Mouse (Mus musculus): ENCODE measurements around the gene Cops2. TPM values are rescaled to one million over a fixed set of nuclear protein-coding genes. Genes with fewer than 3 reads are reported as not detected.

Gene Cops2
- polyA plus RNA-seq, 1 experiment = 7.1 TPM

DNA sequence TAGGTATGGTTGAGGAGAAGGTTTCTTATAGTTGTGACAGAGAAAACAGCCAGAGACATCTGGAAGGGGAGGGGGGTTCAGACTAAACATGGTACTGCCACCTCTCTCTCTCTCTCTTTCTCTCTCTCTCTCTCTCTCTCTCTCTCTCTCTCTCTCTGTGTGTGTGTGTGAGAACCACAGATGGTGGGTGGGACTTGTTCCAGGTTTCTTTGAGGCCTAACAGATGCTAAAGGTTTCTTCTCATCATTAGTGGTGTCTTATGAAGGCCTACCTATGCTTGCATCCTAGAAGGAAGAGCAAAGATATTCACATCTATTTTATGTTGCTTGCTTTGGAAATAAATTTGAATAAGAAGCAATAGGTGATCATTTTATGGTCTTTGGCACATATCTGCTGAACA is 6.6 kb upstream of the Cops2 start:
- Histone ChIP-seq H3K27me3 (ENCODE audit: control insufficient read depth, insufficient read depth, low read length) (no peaks in the 10 kb centered on the region), H3K4me3 (ENCODE audit: control insufficient read depth, insufficient read depth, low read length) (no peak overlapping the region), H3K36me3 (ENCODE audit: control insufficient read depth, insufficient read depth, low read length) (no peaks in the 10 kb centered on the region), H3K27ac (ENCODE audit: control insufficient read depth, insufficient read depth, low read length) (no peak overlapping the region), H3K4me1 (replicated peaks; ENCODE audit: control insufficient read depth, insufficient read depth, low read length) (no peaks in the 10 kb centered on the region; the same call in 1 of the 2 replicates)
- TF ChIP-seq CTCF (IDR thresholded peaks at IDR 0.05; ENCODE audit: borderline replicate concordance, control insufficient read depth, extremely low read depth, insufficient read depth, low read length, poor library complexity) (no peak), POLR2A (IDR thresholded peaks at IDR 0.05; ENCODE audit: control insufficient read depth, extremely low read depth, insufficient read depth, low read length, poor library complexity) (no peak)
- DNase-seq = no peak

- H3K27me3 ChIP-seq (ENCODE audit: control insufficient read depth, insufficient read depth, low read length) = no peaks in the 10 kb centered on the region
- WGBS = 93% methylated on average over 1 of the region's 1 CpGs
- TF ChIP-seq CTCF (IDR thresholded peaks at IDR 0.05; ENCODE audit: borderline replicate concordance, control insufficient read depth, extremely low read depth, insufficient read depth, low read length, poor library complexity) (no peak), POLR2A (IDR thresholded peaks at IDR 0.05; ENCODE audit: control insufficient read depth, extremely low read depth, insufficient read depth, low read length, poor library complexity) (no peak)
Observed at GRCm38 (mm10) chr2:125864551-125864950, 5.6 kb upstream of the Cops2 start.

DNA sequence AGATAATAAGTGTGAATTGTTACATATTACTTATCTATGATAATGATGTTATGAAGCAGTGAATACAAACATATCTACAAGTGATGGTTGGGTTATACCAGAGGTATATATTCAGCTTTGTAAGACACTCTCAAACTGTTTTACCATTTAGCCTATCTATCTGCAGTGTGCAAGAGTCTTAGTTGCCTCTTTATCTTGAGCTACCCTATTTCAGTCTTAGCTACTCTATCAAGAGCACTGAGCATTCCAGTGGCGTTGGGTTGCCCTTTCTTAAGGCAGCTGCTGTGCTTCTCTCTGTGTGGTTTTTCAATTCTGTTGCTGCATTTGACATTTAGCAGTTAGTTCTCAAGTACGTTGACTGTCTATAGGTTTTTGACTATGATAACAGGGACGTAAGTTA is 4.9 kb upstream of the Cops2 start:
- TF ChIP-seq POLR2A (IDR thresholded peaks at IDR 0.05; ENCODE audit: control insufficient read depth, extremely low read depth, insufficient read depth, low read length, poor library complexity) (no peak), CTCF (IDR thresholded peaks at IDR 0.05; ENCODE audit: borderline replicate concordance, control insufficient read depth, extremely low read depth, insufficient read depth, low read length, poor library complexity) (no peak)
- no peak overlapping the region for H3K4me3 ChIP-seq (ENCODE audit: control insufficient read depth, insufficient read depth, low read length)
- no peaks in the 10 kb centered on the region for H3K27me3 ChIP-seq (ENCODE audit: control insufficient read depth, insufficient read depth, low read length)
- DNase-seq = no peak
- no peaks in the 10 kb centered on the region; the same call in 1 of the 2 replicates for H3K4me1 ChIP-seq (replicated peaks; ENCODE audit: control insufficient read depth, insufficient read depth, low read length)
- no peak overlapping the region for H3K27ac ChIP-seq (ENCODE audit: control insufficient read depth, insufficient read depth, low read length)
- no peaks in the 10 kb centered on the region for H3K36me3 ChIP-seq (ENCODE audit: control insufficient read depth, insufficient read depth, low read length)
- WGBS = 95% methylated on average over 3 of the region's 3 CpGs

More at GRCm38 (mm10) chr2:125864551-125864950, 5.6 kb upstream of the Cops2 start:
- H3K4me1 ChIP-seq (replicated peaks; ENCODE audit: control insufficient read depth, insufficient read depth, low read length) = no peaks in the 10 kb centered on the region; the same call in 1 of the 2 replicates
- no peak overlapping the region for H3K27ac ChIP-seq (ENCODE audit: control insufficient read depth, insufficient read depth, low read length)
- DNase-seq = no peak
- no peaks in the 10 kb centered on the region for H3K36me3 ChIP-seq (ENCODE audit: control insufficient read depth, insufficient read depth, low read length)
- H3K4me3 ChIP-seq (ENCODE audit: control insufficient read depth, insufficient read depth, low read length) = no peak overlapping the region

DNA sequence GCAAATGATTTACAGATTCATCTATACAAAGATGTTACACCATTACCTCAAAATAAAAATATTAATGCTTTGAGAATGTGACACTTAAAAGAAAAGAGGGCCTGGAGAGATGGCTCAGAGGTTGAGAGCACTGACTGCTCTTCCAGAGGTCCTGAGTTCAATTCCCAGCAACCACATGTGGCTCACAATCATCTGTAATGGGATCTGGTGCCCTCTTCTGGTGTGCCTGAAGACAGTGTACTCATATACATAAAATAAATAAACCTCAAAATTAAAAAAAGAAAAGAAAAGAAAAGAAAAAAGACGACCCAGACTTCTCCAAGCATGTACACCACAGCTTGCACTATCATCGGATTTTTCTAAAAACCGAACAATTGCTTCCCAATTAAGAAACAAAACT is 1.2 kb downstream of the Cops2 start:
- no peak overlapping the region for H3K4me3 ChIP-seq (ENCODE audit: control insufficient read depth, insufficient read depth, low read length)
- no peak for TF ChIP-seq CTCF (IDR thresholded peaks at IDR 0.05; ENCODE audit: borderline replicate concordance, control insufficient read depth, extremely low read depth, insufficient read depth, low read length, poor library complexity)
- TF ChIP-seq POLR2A (IDR thresholded peaks at IDR 0.05; ENCODE audit: control insufficient read depth, extremely low read depth, insufficient read depth, low read length, poor library complexity) = no peak
- no peaks in the 10 kb centered on the region for H3K36me3 ChIP-seq (ENCODE audit: control insufficient read depth, insufficient read depth, low read length)
- no peak overlapping the region for H3K27ac ChIP-seq (ENCODE audit: control insufficient read depth, insufficient read depth, low read length)
- WGBS = 36% methylated on average over 3 of the region's 3 CpGs
- no peak for DNase-seq
- H3K27me3 ChIP-seq (ENCODE audit: control insufficient read depth, insufficient read depth, low read length) = no peaks in the 10 kb centered on the region
- H3K4me1 ChIP-seq (replicated peaks; ENCODE audit: control insufficient read depth, insufficient read depth, low read length) = 0 out of 2 replicates have a peak, but pooled peaks cover 2% of the 10 kb centered on the region

DNA sequence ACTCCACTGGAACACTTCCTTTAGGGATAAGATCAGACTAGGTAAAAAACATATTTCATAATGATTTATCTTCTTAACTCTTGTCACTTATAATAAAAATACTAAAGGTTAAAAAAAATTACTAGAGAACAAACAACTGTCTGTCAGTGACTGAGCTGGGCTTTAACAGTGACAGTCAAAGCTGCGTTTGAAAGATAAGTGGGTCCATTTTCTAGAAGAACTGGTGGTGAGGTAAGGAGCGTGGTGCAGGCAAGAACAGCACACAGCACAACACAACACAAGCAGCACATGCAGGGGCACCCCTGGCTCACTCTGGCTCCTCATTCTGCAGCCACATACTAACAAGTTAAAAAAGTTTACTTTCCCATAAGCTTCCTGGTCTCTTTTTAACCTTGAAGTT is 7.7 kb downstream of the Cops2 start:
- Histone ChIP-seq H3K4me3 (ENCODE audit: control insufficient read depth, insufficient read depth, low read length) (no peak overlapping the region), H3K27ac (ENCODE audit: control insufficient read depth, insufficient read depth, low read length) (no peak overlapping the region), H3K4me1 (replicated peaks; ENCODE audit: control insufficient read depth, insufficient read depth, low read length) (no peaks in the 10 kb centered on the region), H3K27me3 (ENCODE audit: control insufficient read depth, insufficient read depth, low read length) (no peaks in the 10 kb centered on the region), H3K36me3 (ENCODE audit: control insufficient read depth, insufficient read depth, low read length) (peaks cover 22% of the 10 kb centered on the region)
- WGBS = 91% methylated on average over 2 of the region's 2 CpGs
- DNase-seq = no peak
- no peak for TF ChIP-seq CTCF (IDR thresholded peaks at IDR 0.05; ENCODE audit: borderline replicate concordance, control insufficient read depth, extremely low read depth, insufficient read depth, low read length, poor library complexity)
- TF ChIP-seq POLR2A (IDR thresholded peaks at IDR 0.05; ENCODE audit: control insufficient read depth, extremely low read depth, insufficient read depth, low read length, poor library complexity) = no peak

- 98% methylated on average over 2 of the region's 2 CpGs for WGBS
- no peak for DNase-seq
- Histone ChIP-seq H3K36me3 (ENCODE audit: control insufficient read depth, insufficient read depth, low read length) (peaks cover 62% of the 10 kb centered on the region), H3K4me1 (replicated peaks; ENCODE audit: control insufficient read depth, insufficient read depth, low read length) (no peaks in the 10 kb centered on the region), H3K27ac (ENCODE audit: control insufficient read depth, insufficient read depth, low read length) (no peak overlapping the region), H3K27me3 (ENCODE audit: control insufficient read depth, insufficient read depth, low read length) (no peaks in the 10 kb centered on the region), H3K4me3 (ENCODE audit: control insufficient read depth, insufficient read depth, low read length) (no peak overlapping the region)
- no peak for TF ChIP-seq CTCF (IDR thresholded peaks at IDR 0.05; ENCODE audit: borderline replicate concordance, control insufficient read depth, extremely low read depth, insufficient read depth, low read length, poor library complexity)
- TF ChIP-seq POLR2A (IDR thresholded peaks at IDR 0.05; ENCODE audit: control insufficient read depth, extremely low read depth, insufficient read depth, low read length, poor library complexity) = no peak
Observed at GRCm38 (mm10) chr2:125838708-125839284, 20.1 kb downstream of the Cops2 start.

DNA sequence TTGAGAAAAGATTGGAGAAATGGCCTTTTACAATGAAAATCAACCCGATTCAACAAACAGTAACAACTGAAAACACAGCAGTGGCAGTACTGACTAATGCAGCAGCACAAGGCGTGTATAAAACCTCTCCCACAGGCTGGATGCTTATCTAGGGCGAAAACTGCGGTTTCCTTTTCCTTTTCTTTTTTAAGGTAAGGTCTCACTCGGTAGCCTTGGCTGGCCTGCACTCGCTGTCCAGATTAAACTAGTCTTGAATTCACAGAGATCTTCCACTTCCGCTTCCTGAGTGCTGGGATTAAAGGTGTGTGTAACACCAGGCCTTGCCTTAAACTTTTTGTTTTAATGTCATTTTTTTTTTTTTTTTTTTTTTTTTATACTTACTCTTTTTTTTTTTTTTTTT is 20.8 kb downstream of the Cops2 start:
- Histone ChIP-seq H3K36me3 (ENCODE audit: control insufficient read depth, insufficient read depth, low read length) (peaks cover 62% of the 10 kb centered on the region), H3K4me3 (ENCODE audit: control insufficient read depth, insufficient read depth, low read length) (no peak overlapping the region), H3K4me1 (replicated peaks; ENCODE audit: control insufficient read depth, insufficient read depth, low read length) (no peaks in the 10 kb centered on the region), H3K27ac (ENCODE audit: control insufficient read depth, insufficient read depth, low read length) (no peak overlapping the region), H3K27me3 (ENCODE audit: control insufficient read depth, insufficient read depth, low read length) (no peaks in the 10 kb centered on the region)
- TF ChIP-seq POLR2A (IDR thresholded peaks at IDR 0.05; ENCODE audit: control insufficient read depth, extremely low read depth, insufficient read depth, low read length, poor library complexity) (no peak), CTCF (IDR thresholded peaks at IDR 0.05; ENCODE audit: borderline replicate concordance, control insufficient read depth, extremely low read depth, insufficient read depth, low read length, poor library complexity) (no peak)
- WGBS = 86% methylated on average over 7 of the region's 7 CpGs
- DNase-seq = no peak
